Mouse (Mus musculus) megakaryocyte progenitor cell, adult 5-6 weeks (primary cell): ENCODE results near the gene Tfip11. TPM values are rescaled to one million over a fixed set of nuclear protein-coding genes. Genes with fewer than 3 reads are reported as not detected.

Experiments used
- total RNA-seq, 2 experiments: library from RNA; stranded (forward) in 1 of 2; stranded (reverse) in 1 of 2; fragments of 157-497, 149-512 nt in 1 of 2; fragments of 200-1000 nt in 1 of 2; gene quantifications; 2 replicates each; pipeline versions ENCODE4 v1.2.3 to v1.2.4; 2015 to 2017

Tfip11 gene
- total RNA-seq, 2 experiments from 2014 or later = 12.9 TPM

Other genes starting within 250 kb of the Tfip11 start
- gene Cryba4, start 73.8 kb upstream of the Tfip11 start, total RNA-seq (2015) = not detected in 2 replicates
- gene Cryba4, start 73.8 kb upstream of the Tfip11 start, total RNA-seq (2017) = not detected in 2 replicates
- not detected in 2 replicates for gene Crybb1, start 70.5 kb upstream of the Tfip11 start, total RNA-seq (2015)
- not detected in 2 replicates for gene Crybb1, start 70.5 kb upstream of the Tfip11 start, total RNA-seq (2017)
- 22.6 and 29.6 TPM in 2 replicates for gene Tpst2, start 49.7 kb upstream of the Tfip11 start, total RNA-seq (2015)
- 31.4 and 45.3 TPM in 2 replicates for gene Tpst2, start 49.7 kb upstream of the Tfip11 start, total RNA-seq (2017)
- 33.7 and 40.2 TPM in 2 replicates for gene Srrd, start 16.7 kb downstream of the Tfip11 start, total RNA-seq (2015)
- gene Srrd, start 16.7 kb downstream of the Tfip11 start, total RNA-seq (2017) = 15.1 and 18.5 TPM in 2 replicates
- 15.1 and 15.9 TPM in 2 replicates for gene Hps4, start 16.7 kb downstream of the Tfip11 start, total RNA-seq (2015)
- gene Hps4, start 16.7 kb downstream of the Tfip11 start, total RNA-seq (2017) = 12.8 and 17.6 TPM in 2 replicates
- gene Gm6583, start 29.7 kb downstream of the Tfip11 start, total RNA-seq (2015) = not detected in 2 replicates
- gene Gm6583, start 29.7 kb downstream of the Tfip11 start, total RNA-seq (2017) = not detected in 2 replicates
- not detected in 2 replicates for gene Asphd2, start 68.5 kb downstream of the Tfip11 start, total RNA-seq (2015)
- gene Asphd2, start 68.5 kb downstream of the Tfip11 start, total RNA-seq (2017) = not detected in 2 replicates
- not detected in 2 replicates for gene Gm6588, start 123.1 kb downstream of the Tfip11 start, total RNA-seq (2015)
- gene Gm6588, start 123.1 kb downstream of the Tfip11 start, total RNA-seq (2017) = not detected in 2 replicates